Mouse (Mus musculus) lung, postnatal 4 days (tissue): Measurements from ENCODE around the gene Hilpda.

Experiments used
- DNase-seq, 2 experiments: peaks; one replicate each; pipeline ENCODE4 v3.0.0; 2021

Hilpda gene

DNA sequence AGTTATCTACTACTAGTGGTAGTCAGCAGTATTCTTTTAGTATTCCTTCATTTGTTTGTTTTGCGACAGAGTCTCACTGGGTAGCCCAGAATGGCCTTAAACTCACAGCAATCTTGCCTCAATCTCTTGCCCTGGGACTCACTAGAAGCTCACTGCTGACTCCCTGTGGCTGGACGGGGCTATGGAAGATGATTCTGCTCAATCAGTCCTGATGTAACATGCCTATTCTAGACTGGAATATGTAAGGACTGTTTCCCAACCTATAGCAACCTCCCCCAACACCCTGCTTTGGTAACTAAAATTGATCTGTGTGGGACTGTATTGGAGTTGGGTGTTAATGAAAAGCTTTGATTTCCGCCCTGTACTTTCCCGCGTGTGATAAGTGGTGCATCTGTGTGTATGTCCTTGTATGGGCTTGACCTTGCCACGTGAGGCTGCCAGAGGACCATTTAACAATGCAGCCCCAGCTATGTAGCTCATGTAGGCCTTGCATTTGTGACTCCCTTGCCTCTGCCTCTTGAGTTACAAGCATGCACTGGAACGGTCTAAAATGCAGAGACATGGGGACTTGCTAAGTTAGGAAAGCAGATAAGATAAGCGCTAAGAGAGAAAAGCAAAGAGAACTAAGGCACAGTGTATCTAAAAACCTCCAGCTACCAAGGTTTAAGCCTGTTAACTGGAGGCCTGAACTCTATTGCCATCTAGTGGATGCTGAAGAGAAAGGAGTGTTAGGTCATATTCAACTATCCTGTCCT, 6.4 kb downstream of the Hilpda start:
- peak; percentile 47 to 64 for DNase-seq

DNA sequence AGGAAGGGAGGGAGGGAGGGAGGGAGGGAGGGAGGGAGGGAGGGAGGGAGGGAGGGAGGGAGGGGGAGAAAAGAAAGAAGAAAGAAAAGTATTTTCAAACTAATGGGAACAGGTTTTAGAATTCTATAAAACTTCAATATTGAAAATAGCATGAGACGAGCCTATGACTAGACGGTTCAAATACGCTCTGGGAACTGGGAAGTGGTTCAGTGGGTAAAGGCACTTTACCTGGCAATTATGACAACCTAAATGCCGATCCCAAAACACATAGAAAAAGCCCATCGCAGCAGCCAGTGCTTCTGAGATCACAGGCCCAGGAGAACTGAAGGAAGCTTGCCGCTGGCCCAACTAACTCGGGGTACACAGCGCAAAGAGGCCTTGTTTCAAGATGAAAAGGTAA, 7.0 kb downstream of the Hilpda start, which contains the start of gene Fam71f2:
Gene Fam71f2 (plus strand): TSS at position 301 of the 400 bp plus-strand sequence.
- DNase-seq: no peak

DNA sequence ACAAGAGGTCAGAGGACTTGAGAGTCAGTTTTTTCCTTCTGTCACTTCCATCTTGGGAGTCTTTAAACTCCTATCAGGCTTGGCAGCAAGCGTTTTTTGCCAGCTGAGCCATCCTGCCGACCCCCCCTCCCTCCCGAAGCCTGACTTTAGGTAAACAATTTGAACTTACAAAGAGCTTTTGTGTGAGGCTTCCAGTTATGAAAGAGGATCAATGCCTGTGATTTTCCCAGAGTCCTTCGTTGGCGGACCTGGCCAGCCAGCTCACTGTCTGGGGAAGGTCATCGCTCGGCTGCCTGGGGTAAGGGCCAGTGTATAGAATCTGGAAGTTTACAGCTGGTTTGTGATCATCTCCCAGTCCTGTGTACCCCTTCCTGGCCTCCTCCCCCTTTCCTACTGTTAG, 8.4 kb downstream of the Hilpda start:
- DNase-seq: peak in 1 of 2 experiments; percentile 57

DNA sequence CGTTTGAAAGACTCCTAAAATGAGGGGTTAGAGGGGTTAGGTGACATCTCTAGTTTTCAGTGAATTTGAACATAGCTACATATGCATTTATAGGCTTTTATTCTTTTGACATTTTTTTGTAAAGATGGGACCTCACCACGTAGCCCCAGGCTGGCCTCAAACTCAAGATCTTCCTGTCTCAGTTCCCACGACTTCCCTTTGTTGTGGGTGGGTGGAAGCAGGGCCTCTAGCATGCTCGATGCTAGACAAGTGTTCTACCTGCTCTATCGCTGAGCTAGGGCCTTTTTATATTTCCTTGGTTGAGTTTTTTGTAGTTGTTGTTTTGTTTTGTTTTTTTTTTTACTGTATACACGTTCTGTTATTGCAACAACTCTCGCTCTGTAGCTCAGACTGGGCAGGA, 14.6 kb downstream of the Hilpda start:
- no peak for DNase-seq

DNA sequence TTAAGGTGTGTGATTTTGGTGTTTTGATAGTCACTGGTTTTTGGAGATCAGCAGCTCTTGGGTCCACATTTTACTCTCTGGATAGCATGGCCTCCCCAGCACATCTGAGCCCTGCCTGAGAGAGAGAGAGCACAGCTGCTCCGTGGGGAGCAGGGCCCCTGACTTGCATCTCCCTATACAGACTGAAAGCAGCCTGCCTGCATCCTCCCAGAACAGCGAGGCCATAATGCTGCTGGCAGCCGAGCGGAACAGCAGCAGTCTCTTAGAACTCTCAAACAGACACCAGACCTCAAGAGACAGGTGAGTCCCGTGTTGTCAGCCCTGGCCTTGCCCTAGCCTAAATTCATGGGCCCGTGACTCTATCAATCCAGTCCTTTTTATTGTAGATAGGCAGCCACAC, 15.2 kb downstream of the Hilpda start:
- no peak for DNase-seq

DNA sequence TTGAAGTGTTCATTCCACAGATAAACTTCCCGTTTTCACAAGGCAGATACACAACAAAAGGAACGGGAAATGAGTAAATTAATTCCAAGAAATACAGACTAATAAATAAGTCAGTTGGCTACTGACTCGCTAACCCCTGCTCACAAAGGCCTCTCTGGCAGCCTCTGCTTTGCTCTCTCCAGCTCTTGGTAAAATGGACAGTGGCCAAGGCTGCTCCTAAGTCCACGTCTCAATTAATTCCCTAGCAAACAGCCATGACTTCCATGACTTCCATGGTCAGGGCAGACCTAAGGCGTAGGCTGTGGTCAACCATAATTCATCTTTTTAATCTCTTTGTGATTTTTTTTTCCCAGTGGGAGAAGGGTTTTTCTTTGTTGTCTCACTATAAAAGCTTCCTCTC, 15.7 kb downstream of the Hilpda start:
- DNase-seq: no peak

DNA sequence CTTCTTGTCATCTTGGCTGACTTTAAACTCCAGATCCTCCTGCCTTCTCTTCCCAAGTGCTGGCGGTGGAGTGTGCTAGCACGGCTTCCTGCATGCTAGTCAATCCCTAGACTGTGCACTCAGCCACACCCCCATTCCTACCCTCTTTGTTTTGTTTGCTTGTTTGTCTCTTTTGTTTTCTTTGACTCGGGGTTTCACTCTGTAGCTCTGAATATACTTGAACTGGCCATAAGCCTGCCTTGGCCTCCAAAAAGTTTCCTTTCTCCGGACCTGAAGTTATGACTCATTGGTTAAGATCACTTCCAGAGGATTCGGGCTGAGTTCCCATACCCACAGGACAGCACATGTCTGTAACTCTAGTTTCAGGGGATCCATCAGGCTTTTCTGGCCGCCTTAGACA, 16.4 kb downstream of the Hilpda start:
- DNase-seq: no peak

DNA sequence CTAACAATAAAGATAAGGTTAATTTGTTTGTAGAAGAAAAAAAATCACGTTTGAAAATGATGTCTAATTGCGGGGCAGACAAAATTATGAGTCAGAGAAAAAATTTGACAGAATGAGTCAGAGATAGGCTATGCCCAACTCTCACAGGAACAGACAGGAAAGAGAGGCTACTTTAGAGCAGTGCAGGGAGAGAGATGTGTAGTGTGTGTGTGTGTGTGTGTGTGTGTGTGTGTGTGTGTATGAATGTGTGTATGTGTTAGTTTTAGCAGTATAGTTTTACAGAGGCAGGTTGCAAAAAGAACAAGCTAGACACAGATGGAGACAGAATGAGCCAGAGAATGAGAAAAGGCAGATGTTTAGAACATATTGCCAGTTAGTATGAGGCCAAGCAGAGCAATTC, 26.8 kb downstream of the Hilpda start:
- no peak for DNase-seq

DNA sequence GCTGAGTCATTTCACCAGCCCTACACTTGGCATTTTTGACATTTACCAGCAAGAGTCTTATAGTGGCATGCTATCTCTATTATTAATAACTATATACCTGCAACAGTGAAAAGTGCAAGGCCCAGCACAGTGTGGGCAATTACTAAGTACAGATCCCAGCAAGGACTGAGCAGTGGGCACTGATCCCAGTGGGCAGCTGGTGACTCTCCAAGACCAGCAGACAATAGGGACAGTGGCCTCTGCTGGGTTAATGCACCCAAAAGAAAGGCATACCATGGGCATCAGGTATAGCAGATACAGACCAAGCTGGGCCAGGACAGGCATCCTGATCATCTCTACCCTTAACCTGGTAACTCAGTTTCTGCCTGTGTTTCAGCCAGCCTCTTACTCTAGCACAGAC, 31.0 kb downstream of the Hilpda start:
- DNase-seq: no peak

DNA sequence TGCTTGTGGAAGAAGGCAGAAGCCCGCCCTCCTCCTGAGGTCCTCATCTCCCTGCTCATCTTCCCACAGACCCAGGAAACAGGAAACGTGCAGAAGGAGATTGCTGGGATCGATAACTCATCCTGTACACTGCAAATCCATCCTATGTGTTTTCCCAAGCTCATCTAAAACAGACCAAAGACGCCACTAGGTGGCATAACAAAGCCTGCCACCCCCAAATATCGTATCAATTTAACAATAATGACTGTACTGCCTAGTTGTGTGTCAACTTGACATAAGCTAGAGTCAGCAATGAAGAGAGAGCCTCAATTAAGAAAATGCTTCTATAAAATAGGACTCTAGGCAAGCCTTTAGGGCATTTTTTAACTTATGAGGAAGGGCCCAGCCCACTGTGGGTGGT, 31.4 kb downstream of the Hilpda start:
- DNase-seq: no peak

DNA sequence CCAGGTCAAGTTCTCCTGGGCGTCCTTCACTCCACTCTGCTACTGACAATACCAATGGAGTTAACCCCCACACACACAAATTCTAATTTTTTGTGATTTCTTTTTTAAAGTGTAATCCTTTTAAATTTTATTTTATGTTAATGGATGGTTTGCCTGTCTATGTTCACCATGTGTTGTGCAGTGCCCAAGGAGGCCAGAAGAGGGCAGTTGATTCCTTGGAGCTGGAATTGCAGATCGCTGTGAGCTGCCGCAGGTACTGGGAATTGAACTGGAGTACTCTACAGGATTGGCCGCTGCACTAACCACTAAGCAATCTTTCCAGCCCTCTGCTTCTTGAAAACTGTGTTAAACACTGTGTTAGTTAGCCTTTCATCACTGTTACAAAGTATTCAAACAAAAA, 33.2 kb downstream of the Hilpda start:
- no peak for DNase-seq

DNA sequence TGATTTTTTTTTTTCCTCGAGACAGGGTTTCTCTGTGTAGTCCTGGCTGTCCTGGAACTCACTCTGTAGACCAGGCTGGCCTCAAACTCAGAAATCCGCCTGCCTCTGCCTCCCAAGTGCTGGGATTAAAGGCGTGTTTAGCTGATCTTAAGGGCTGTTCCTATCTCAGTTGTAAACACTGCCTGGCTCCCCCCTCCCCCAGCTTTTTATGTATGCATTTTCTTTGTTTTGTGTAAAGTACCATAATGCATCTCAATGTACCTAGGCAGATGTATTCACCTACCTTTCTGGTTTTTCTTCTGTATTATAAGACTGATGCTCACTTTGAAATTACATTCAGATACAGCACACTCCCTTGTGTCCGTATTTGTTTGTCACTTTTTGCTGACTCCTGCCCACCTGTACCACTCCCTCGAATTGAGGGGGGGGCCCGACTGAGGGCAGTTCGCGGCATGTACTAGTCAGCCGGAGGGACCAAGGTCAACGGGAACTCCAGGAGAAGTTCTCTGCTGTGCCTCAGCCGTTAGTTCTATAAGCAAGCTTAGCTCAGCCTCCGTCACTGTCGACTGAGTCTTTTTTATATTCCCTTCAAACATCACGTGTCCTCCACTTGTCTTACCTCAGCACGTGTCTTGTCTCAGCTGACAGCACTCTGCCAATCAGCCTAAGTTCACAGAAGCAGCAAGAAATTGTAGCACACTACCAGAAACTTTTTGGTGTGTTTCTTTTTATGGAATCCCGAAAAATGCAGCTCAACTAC, 36.7 kb downstream of the Hilpda start:
- DNase-seq: no peak

DNA sequence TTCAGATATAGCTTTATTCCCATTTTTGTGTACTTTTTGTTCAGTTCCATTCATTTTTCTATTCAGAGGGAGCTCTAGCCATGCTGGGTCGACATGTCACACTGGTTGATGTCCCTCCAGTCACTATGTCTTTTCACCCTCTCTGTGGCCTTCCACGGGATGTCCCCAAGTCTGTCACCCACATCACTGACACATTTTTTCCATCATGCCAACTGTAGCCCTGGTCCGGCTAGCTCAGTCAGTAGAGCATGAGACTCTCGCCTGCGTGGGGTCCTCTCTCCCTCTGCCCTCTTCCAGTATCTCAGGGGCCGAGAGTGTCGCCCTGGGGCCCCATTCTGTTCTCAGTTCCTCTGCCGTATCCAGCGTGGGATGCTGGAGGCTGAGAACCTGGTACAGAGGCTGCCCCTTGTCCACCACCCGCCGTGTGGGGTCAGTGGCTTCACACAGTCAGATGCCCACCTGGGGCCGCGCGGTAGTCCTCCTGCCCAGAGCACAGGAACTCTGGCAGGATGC, 41.5 kb downstream of the Hilpda start:
- DNase-seq: no peak

DNA sequence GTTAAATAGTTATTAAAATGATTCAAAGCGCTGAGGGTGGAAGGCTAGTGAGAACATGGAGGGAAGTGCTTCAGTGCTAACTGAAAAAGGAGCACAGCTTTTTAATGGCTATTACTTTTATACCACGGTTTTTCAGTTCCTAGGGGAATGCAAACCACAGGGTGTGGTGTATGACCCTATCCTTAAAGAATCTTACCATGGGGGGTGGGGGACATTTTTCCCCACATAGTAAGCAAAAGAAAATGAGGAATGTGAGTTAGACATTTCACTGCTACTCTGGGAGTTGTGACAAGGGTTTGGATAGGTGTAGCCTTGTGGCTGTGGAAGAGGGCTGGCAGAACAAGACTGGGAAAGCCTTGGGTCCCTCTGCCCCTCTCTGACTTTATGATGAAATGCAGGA, 45.0 kb downstream of the Hilpda start:
- no peak for DNase-seq

DNA sequence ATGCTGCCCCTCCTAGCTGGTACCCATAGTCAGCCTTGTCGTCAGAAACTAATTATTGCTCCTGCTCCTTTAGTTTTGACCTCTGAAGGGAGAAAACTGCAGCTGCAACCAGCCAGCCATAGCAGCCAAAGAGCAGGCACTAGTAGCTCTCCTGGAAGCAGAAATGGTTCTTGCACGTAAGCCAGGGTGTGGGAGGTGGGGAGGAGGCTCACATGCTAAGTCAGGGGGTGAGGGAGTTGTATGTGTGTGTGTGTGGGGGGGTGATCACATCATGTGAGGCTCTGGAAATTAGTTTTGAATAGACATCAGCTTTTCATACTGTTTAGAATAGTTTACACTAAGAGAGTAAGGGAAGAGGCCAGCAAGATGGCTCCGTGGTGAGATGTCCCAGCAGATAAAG, 45.7 kb downstream of the Hilpda start:
- no peak for DNase-seq

DNA sequence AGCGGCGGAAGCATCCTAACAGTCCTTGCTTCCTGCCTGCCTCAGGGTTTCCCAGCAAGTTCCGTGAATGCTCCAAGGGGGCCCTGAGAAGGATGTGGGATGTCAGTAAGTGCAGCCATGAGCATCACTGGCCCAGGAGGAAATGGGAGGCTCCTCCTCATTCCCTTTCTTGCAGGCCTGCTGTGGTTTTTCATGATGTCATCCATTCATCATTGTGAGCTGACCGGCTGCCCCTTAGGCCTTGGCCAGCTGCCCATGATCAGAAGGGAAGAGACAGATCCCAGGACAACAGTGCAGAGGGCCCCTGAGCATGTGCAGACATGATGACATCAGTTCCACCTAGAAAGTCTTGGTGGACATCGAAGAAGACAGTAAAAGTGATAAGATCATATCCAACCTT, 46.6 kb downstream of the Hilpda start, which contains the start of gene Fam71f1:
Gene Fam71f1 (plus strand): TSS at position 262 of the 400 bp plus-strand sequence.
- DNase-seq: peak; percentile 73 to 84

DNA sequence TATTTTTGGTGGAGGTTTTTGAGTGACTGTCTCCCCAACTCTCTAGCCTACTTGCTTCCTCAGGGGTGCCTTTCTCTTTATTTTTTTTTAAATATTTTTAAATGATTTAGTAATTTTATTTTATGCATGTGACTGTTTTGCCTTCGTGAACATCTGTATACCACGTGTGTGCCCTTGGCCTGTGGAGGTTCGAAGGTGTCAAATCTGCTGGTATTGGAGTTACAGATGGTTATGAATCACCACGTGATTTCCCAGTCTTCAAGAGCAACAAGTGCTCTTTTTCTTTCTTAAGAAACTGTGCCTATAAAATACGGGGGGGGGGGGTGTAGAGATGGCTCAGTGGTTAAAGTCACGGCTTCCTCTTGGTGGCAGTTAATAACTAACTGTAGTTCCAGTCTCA, 49.3 kb downstream of the Hilpda start:
- no peak for DNase-seq

DNA sequence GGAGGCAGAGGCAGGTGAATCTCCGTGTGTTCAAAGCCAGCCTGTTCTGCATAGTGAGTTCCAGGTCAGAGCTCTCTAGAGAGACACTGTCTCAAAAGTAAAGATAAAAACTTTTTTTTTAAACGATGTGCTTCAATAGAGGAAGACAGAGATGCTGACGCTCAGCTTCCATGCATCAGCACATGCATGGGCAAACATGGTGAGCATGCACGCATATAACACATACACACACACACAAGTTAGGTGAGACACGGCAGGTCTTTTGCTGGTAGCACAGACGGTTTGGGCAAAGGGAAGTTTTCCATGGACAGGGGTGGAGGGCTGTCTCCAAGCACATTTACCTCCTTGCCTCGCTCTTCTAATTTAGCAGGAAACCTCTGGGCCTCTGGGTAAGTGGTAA, 49.9 kb downstream of the Hilpda start:
- no peak for DNase-seq

DNA sequence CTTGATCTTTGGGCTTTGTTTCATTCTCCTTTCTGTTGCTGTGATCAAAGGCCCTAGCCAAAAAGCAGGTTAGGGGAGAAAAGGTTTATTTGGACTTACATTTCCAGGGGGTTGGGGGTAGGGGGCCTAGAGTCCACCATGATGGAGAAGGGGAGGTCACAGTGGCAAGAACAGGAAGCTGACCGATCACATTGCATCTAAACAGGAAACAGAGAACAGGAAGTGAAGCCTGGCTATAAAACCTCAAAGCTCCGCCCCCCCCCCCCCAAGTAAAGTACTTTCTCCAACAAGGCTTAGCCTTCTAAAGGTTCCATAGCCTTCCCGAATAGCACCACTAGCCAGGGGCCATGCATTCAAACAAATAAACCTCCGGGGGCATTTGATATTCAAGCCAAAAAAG, 50.4 kb downstream of the Hilpda start:
- DNase-seq: no peak
